Mouse (Mus musculus) forebrain, embryonic 15.5 days (tissue): Measurements from ENCODE around the gene Abcg8. TPM values are rescaled to one million over a fixed set of nuclear protein-coding genes. Genes with fewer than 3 reads are reported as not detected.

Experiments used
- ATAC-seq: fragments of 200-750 bp; cut with Nextera tagmentation; replicated peaks from 2 replicates; pipeline ENCODE4 v1.8.0; 2017; ENCODE audit warnings: mild to moderate bottlenecking, moderate TSS enrichment, moderate library complexity
- H3K27ac ChIP-seq: fragments of 300-500 bp; sonication (generic); replicated peaks from 2 replicates; pipeline ENCODE4 v1.5.1; 2015; ENCODE audit warnings: mild to moderate bottlenecking, inconsistent platforms
- H3K27me3 ChIP-seq: fragments of 300-500 bp; sonication (generic); 2 replicates; pipeline ENCODE4 v1.6.1; 2015; ENCODE audit warnings: inconsistent platforms
- H3K36me3 ChIP-seq: fragments of 300-500 bp; sonication (generic); 2 replicates; pipeline ENCODE4 v1.6.1; 2015; ENCODE audit warnings: mild to moderate bottlenecking, inconsistent platforms
- H3K4me1 ChIP-seq: fragments of 300-500 bp; sonication (generic); 2 replicates; pipeline ENCODE4 v1.6.1; 2015; ENCODE audit warnings: inconsistent platforms
- H3K4me2 ChIP-seq: fragments of 300-500 bp; sonication (generic); replicated peaks from 2 replicates; pipeline ENCODE4 v1.6.1; 2015; ENCODE audit warnings: mild to moderate bottlenecking, inconsistent platforms
- H3K4me3 ChIP-seq: fragments of 300-500 bp; sonication (generic); 2 replicates; pipeline ENCODE4 v1.5.1; 2015; ENCODE audit warnings: mild to moderate bottlenecking, inconsistent platforms
- H3K9ac ChIP-seq: fragments of 300-500 bp; sonication (generic); replicated peaks from 2 replicates; pipeline ENCODE4 v1.6.1; 2015; ENCODE audit warnings: mild to moderate bottlenecking, inconsistent platforms
- H3K9me3 ChIP-seq: fragments of 300-500 bp; sonication (generic); 2 replicates; pipeline ENCODE4 v1.6.1; 2016; ENCODE audit warnings: inconsistent platforms
- WGBS: fragments of 180-500 bp; shearing (Covaris S2); methylation state at CpG from one replicate; pipeline ENCODE4 v1.1.7; 2015; ENCODE audit warnings: mixed read lengths; 5-methylcytosine and 5-hydroxymethylcytosine counted together
- polyA plus RNA-seq: library from polyadenylated mRNA; unstranded; fragments of >200 nt; fragmentation: Nextera tagmentation; extraction: Ambion mirVana; gene quantifications from 2 replicates; pipeline ENCODE4 v1.2.1, GENCODE M21; 2015

Abcg8 gene
- polyA plus RNA-seq, 1 experiment from 2014 or later = 0.20 TPM

- Histone ChIP-seq H3K4me3 (no peak overlapping the region), H3K4me2 (no peak overlapping the region), H3K4me1 (no peaks in the 10 kb centered on the region), H3K36me3 (no peaks in the 10 kb centered on the region), H3K9me3 (no peaks in the 10 kb centered on the region), H3K27ac (no peak overlapping the region), H3K27me3 (no peaks in the 10 kb centered on the region), H3K9ac (no peak overlapping the region)
- no peak for ATAC-seq
- 68% methylated on average over 10 of the region's 10 CpGs for WGBS
Measured at GRCm38 (mm10) chr17:84665053-84665452, 11.0 kb upstream of the Abcg8 start.

GRCm38 (mm10) chr17:84665691-84666090, 10.4 kb upstream of the Abcg8 start:
- 67% methylated on average over 9 of the region's 9 CpGs for WGBS

GRCm38 (mm10) chr17:84667848-84668247, 8.3 kb upstream of the Abcg8 start:
- WGBS = 90% methylated on average over 3 of the region's 3 CpGs
- Histone ChIP-seq H3K27ac (no peak overlapping the region), H3K27me3 (no peaks in the 10 kb centered on the region), H3K36me3 (no peaks in the 10 kb centered on the region), H3K4me2 (no peak overlapping the region), H3K4me3 (no peak overlapping the region), H3K9me3 (no peaks in the 10 kb centered on the region), H3K4me1 (no peaks in the 10 kb centered on the region), H3K9ac (no peak overlapping the region)
- ATAC-seq = no peak

More at GRCm38 (mm10) chr17:84665691-84666090, 10.4 kb upstream of the Abcg8 start:
- no peak for ATAC-seq
- no peaks in the 10 kb centered on the region for H3K27me3 ChIP-seq
- H3K36me3 ChIP-seq = no peaks in the 10 kb centered on the region
- H3K4me3 ChIP-seq = no peak overlapping the region
- H3K4me2 ChIP-seq = no peak overlapping the region
- no peaks in the 10 kb centered on the region for H3K9me3 ChIP-seq
- H3K27ac ChIP-seq = no peak overlapping the region
- no peaks in the 10 kb centered on the region for H3K4me1 ChIP-seq
- H3K9ac ChIP-seq = no peak overlapping the region

- no peak overlapping the region for H3K27ac ChIP-seq
- H3K9me3 ChIP-seq = no peaks in the 10 kb centered on the region
- H3K4me3 ChIP-seq = no peak overlapping the region
- no peak for ATAC-seq
- no peak overlapping the region for H3K4me2 ChIP-seq
- H3K9ac ChIP-seq = no peak overlapping the region
- peaks cover 10% of the 10 kb centered on the region for H3K4me1 ChIP-seq
- no peaks in the 10 kb centered on the region for H3K36me3 ChIP-seq
- H3K27me3 ChIP-seq = peaks cover 17% of the 10 kb centered on the region
- WGBS = 75% methylated on average over 16 of the region's 16 CpGs
Measured at GRCm38 (mm10) chr17:84672376-84673369, 3.4 kb upstream of the Abcg8 start.

- no peaks in the 10 kb centered on the region for H3K36me3 ChIP-seq
- peaks cover 10% of the 10 kb centered on the region for H3K4me1 ChIP-seq
- H3K4me3 ChIP-seq = no peak overlapping the region
- peaks cover 17% of the 10 kb centered on the region for H3K27me3 ChIP-seq
- H3K9me3 ChIP-seq = no peaks in the 10 kb centered on the region
- 4% methylated on average over 7 of the region's 7 CpGs for WGBS
- H3K27ac ChIP-seq = no peak overlapping the region
- no peak for ATAC-seq
- no peak overlapping the region for H3K9ac ChIP-seq
- H3K4me2 ChIP-seq = no peak overlapping the region
Measured at GRCm38 (mm10) chr17:84674048-84674447, 2.1 kb upstream of the Abcg8 start.

GRCm38 (mm10) chr17:84675204-84675603, 898 bp upstream of the Abcg8 start:
- Histone ChIP-seq H3K4me2 (no peak overlapping the region), H3K9me3 (no peaks in the 10 kb centered on the region), H3K4me3 (no peak overlapping the region), H3K36me3 (no peaks in the 10 kb centered on the region), H3K27me3 (peaks cover 17% of the 10 kb centered on the region), H3K4me1 (peaks cover 10% of the 10 kb centered on the region), H3K9ac (no peak overlapping the region), H3K27ac (no peak overlapping the region)
- WGBS = 60% methylated on average over 4 of the region's 4 CpGs
- ATAC-seq = no peak

- Histone ChIP-seq H3K4me1 (peaks cover 10% of the 10 kb centered on the region), H3K9me3 (no peaks in the 10 kb centered on the region), H3K9ac (no peak overlapping the region), H3K27ac (no peak overlapping the region), H3K27me3 (peaks cover 17% of the 10 kb centered on the region), H3K36me3 (no peaks in the 10 kb centered on the region), H3K4me2 (no peak overlapping the region), H3K4me3 (no peak overlapping the region)
- 92% methylated on average over 11 of the region's 11 CpGs for WGBS
- no peak for ATAC-seq
Measured at GRCm38 (mm10) chr17:84677595-84677994, 1.5 kb downstream of the Abcg8 start.

GRCm38 (mm10) chr17:84681670-84682069, 5.6 kb downstream of the Abcg8 start:
- Histone ChIP-seq H3K4me3 (no peak overlapping the region), H3K9me3 (no peaks in the 10 kb centered on the region), H3K4me1 (no peaks in the 10 kb centered on the region), H3K9ac (no peak overlapping the region), H3K27ac (no peak overlapping the region), H3K4me2 (no peak overlapping the region), H3K27me3 (no peaks in the 10 kb centered on the region), H3K36me3 (no peaks in the 10 kb centered on the region)
- ATAC-seq = no peak
- WGBS = 66% methylated on average over 3 of the region's 3 CpGs

GRCm38 (mm10) chr17:84682734-84683717, 6.9 kb downstream of the Abcg8 start, which contains the start of gene Abcg5:
Gene Abcg5 (minus strand): TSS chr17:84683011.
- H3K27me3 ChIP-seq = no peaks in the 10 kb centered on the region
- WGBS = 85% methylated on average over 18 of the region's 18 CpGs

GRCm38 (mm10) chr17:84684284-84684683, 8.2 kb downstream of the Abcg8 start:
- ATAC-seq = no peak
- no peaks in the 10 kb centered on the region for H3K9me3 ChIP-seq
- H3K27me3 ChIP-seq = no peaks in the 10 kb centered on the region
- 58% methylated on average over 6 of the region's 6 CpGs for WGBS
- no peak overlapping the region for H3K4me2 ChIP-seq
- H3K4me1 ChIP-seq = no peaks in the 10 kb centered on the region
- no peaks in the 10 kb centered on the region for H3K36me3 ChIP-seq
- H3K27ac ChIP-seq = no peak overlapping the region
- H3K9ac ChIP-seq = no peak overlapping the region
- H3K4me3 ChIP-seq = no peak overlapping the region

More at GRCm38 (mm10) chr17:84682734-84683717, 6.9 kb downstream of the Abcg8 start, which contains the start of gene Abcg5:
- no peak within 1 kb of the TSS for H3K4me2 ChIP-seq
- no peaks in the 10 kb centered on the region for H3K4me1 ChIP-seq
- H3K4me3 ChIP-seq = no peak within 1 kb of the TSS
- no peaks in the 10 kb centered on the region for H3K9me3 ChIP-seq
- no peaks in the 10 kb centered on the region for H3K36me3 ChIP-seq
- ATAC-seq = no peak
- H3K9ac ChIP-seq = no peak within 1 kb of the TSS
- H3K27ac ChIP-seq = no peak within 1 kb of the TSS

GRCm38 (mm10) chr17:84685286-84685685, 9.2 kb downstream of the Abcg8 start:
- ATAC-seq = no peak
- 82% methylated on average over 4 of the region's 4 CpGs for WGBS
- Histone ChIP-seq H3K36me3 (no peaks in the 10 kb centered on the region), H3K4me1 (no peaks in the 10 kb centered on the region), H3K4me2 (no peak overlapping the region), H3K27me3 (no peaks in the 10 kb centered on the region), H3K9ac (no peak overlapping the region), H3K4me3 (no peak overlapping the region), H3K9me3 (no peaks in the 10 kb centered on the region), H3K27ac (no peak overlapping the region)

- Histone ChIP-seq H3K27ac (no peak overlapping the region), H3K4me1 (no peaks in the 10 kb centered on the region), H3K9me3 (no peaks in the 10 kb centered on the region), H3K36me3 (no peaks in the 10 kb centered on the region), H3K27me3 (no peaks in the 10 kb centered on the region), H3K4me3 (no peak overlapping the region), H3K4me2 (no peak overlapping the region), H3K9ac (no peak overlapping the region)
- 67% methylated on average over 5 of the region's 5 CpGs for WGBS
- no peak for ATAC-seq
Measured at GRCm38 (mm10) chr17:84687994-84688393, 11.9 kb downstream of the Abcg8 start.
